Mouse (Mus musculus): ENCODE data around the gene A930018P22Rik. TPM values are rescaled to one million over a fixed set of nuclear protein-coding genes. Genes with fewer than 3 reads are reported as not detected.
A peak's percentile ranks its signal among the peaks of the same experiment; 100 is the strongest.

A930018P22Rik gene
- polyA plus RNA-seq, 1 experiment: not detected

DNA sequence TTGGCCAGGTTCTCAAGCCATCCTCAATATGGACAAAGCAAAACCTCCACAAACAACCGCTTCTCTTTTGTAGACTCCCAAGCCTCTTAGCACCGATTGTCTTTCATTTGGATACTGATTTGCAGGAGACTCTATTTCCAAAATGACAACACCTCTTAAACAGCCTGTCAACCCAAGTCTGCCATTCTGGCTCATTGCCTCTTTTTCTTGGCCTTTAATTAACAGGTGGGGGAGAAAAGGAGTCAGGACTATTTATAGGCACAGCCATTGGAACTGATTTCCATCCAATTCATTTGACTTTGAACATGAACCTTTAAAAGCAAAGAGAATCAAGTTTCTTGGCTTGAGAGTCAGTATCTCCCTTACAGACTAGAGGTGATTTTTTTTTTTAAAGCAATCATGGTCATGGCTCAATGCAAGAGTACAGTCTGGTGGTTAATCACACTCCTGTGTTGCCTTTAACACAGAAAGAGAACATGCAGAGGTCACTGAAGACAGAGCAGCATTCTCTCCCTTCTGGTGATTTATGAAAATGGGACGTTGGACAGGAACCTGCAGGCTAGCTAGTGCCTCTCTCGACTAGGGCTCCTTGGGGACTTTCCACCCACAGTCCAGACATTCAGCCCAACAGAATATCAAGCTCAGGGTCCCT is 25.5 kb downstream of the A930018P22Rik start:
- no peak for TF ChIP-seq POLR2A (IDR thresholded peaks at IDR 0.05; ENCODE audit: borderline replicate concordance, extremely low read depth, insufficient read depth, insufficient read length, poor library complexity, severe bottlenecking)
- TF ChIP-seq CTCF (IDR thresholded peaks at IDR 0.05; ENCODE audit: borderline replicate concordance, extremely low read depth, insufficient read depth, insufficient read length): no peak

DNA sequence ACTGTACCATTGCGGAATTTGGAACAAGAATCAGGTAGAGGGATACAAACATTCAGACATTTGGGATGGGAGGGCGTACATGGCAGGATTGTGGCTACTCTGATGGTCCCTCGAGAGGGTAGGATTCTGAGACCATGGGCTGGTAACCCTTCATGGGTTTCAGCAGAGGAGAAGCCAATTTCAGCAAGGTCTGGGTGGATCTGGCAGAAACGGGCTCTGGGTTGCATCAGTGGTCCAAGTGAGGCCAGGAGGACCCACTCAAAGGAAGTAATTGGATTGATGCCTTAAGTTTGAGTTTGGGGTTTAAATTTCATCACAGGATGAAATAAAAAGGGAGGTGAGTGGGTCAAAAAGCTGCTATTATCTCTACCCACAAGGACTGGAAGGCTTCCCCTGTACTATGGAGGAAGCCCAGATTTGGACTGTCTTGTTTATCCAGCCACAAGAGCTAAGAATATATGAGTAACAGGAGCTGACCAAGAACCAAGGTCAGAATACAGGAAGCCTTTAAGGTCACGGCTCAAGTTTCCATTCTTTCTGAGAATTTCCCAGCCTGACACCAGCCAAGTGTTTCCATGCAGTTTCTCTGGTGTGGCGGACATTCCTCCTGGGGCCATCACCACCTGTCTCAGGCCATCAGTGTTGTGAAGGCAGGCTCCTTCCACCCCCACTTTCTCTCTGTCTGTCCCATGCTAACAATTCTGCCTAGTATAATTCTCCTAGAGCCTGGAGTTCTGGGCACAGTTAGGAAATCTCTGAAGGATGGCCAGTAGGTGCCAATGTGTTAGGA is 28.2 kb downstream of the A930018P22Rik start:
- no peak for TF ChIP-seq POLR2A (IDR thresholded peaks at IDR 0.05; ENCODE audit: borderline replicate concordance, extremely low read depth, insufficient read depth, insufficient read length, poor library complexity, severe bottlenecking)
- no peak for TF ChIP-seq CTCF (IDR thresholded peaks at IDR 0.05; ENCODE audit: borderline replicate concordance, extremely low read depth, insufficient read depth, insufficient read length)
- no peak for DNase-seq (ENCODE audit: low read depth)

More for the DNA sequence above, 25.5 kb downstream of the A930018P22Rik start:
- DNase-seq (ENCODE audit: low read depth): no peak

DNA sequence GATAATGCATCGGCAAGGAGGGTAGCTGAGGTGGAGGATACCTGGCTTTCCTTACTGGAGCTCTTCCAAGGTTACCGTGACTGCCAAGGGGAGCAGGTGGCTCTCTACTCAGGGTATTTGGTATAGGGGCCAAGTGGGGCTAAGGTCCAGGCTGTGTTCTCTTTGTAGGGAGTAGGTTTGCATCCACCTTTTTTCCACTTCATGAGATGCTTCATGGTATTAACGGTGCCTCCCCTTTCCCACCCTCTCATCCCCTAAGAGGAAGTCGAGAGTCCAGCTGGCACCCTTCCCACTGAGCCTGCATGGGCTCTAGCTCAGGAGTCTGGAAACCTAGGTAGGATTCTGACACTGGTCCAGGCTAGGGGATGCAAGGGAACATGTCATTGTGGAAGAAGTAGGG is 30.8 kb downstream of the A930018P22Rik start:
- TF ChIP-seq CTCF (IDR thresholded peaks at IDR 0.05; ENCODE audit: borderline replicate concordance, extremely low read depth, insufficient read depth, insufficient read length) (no peak), POLR2A (IDR thresholded peaks at IDR 0.05; ENCODE audit: borderline replicate concordance, extremely low read depth, insufficient read depth, insufficient read length, poor library complexity, severe bottlenecking) (no peak)
- no peak for DNase-seq (ENCODE audit: low read depth)

DNA sequence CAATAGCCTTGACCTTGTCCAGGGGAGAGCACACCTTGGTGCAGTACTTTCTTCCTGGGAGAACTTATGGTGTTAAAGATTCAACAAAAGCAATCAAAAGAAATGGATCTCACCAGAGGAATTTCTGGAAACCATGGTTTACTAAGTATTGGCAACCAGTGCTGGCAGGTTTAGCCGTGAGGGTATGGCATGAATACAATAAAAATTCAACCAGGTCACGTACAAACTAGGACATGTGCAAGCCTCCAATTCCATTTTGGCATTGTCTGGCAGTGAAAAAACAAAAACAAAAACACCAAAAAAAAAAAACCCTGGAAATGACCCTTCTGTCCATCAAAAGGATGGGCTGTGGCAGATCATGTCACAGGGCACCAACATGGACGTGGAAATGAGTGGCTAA is 31.3 kb downstream of the A930018P22Rik start:
- TF ChIP-seq POLR2A (IDR thresholded peaks at IDR 0.05; ENCODE audit: borderline replicate concordance, extremely low read depth, insufficient read depth, insufficient read length, poor library complexity, severe bottlenecking) (no peak), CTCF (IDR thresholded peaks at IDR 0.05; ENCODE audit: borderline replicate concordance, extremely low read depth, insufficient read depth, insufficient read length) (no peak)
- DNase-seq (ENCODE audit: low read depth): no peak

DNA sequence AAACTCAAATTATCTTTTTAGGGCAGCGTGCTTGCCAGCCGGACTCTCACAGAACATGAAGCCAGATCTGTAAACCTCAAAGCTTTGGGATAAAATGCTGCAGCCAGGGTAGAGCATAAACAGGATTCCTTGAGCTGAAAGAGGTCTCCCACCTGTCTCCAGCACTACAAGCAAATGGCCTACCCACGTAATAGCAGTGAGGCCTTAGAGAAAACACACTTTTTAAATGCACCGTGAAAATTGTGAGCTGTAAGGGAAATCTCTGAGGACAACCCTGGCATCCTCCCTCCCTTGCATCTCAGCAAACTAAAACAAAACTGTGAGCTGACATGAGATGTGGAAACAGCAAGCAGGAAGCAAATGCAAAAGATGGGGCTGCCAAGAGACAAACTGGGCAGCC is 35.3 kb downstream of the A930018P22Rik start:
- DNase-seq (ENCODE audit: low read depth): no peak
- TF ChIP-seq CTCF (IDR thresholded peaks at IDR 0.05; ENCODE audit: borderline replicate concordance, extremely low read depth, insufficient read depth, insufficient read length) (no peak), POLR2A (IDR thresholded peaks at IDR 0.05; ENCODE audit: borderline replicate concordance, extremely low read depth, insufficient read depth, insufficient read length, poor library complexity, severe bottlenecking) (no peak)

DNA sequence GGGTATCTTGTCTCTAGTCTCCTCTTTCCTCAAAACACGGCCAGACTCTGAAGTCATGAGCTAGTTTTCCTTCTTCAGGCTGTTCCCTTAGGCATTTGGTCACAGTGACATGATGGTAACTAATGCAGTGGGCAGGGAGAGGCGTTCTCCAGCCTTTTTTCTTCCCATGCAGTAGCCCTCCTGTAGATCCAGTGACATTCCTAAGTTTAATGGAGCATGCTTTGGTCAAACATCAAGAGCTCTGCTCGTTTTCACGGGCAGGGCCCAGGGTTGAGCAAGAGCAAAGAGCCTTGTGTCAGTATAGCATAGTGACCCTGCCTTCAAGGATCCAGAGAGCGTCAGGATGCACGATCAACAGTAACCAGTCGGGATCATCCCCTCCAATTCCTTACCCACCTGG is 40.8 kb downstream of the A930018P22Rik start:
- TF ChIP-seq POLR2A (IDR thresholded peaks at IDR 0.05; ENCODE audit: borderline replicate concordance, extremely low read depth, insufficient read depth, insufficient read length, poor library complexity, severe bottlenecking) (no peak), CTCF (IDR thresholded peaks at IDR 0.05; ENCODE audit: borderline replicate concordance, extremely low read depth, insufficient read depth, insufficient read length) (no peak)
- DNase-seq (ENCODE audit: low read depth): no peak

DNA sequence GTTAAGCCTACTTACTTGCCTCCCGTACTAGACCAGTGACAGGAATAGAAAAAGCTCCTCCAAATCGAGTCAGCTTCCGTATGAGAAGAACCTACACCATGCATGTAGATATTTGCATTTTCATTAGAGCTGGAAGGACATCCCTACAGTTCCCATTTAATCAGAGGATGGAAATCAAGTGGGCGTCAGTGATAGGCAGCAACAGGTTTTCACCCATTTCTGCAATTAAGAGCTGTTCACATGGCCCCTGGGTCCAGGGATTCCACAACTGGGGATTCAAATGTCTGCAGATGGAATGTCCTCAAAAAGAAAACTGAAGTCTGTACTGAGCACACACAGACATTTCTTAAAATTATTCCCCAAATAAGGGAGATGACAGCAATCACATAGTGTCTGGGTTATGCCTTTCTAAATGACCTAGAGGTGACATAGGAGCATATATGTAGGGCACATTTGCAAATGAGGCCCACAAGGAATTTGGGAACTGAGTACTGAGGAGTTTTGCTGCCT is 41.5 kb downstream of the A930018P22Rik start:
- no peak for TF ChIP-seq POLR2A (IDR thresholded peaks at IDR 0.05; ENCODE audit: borderline replicate concordance, extremely low read depth, insufficient read depth, insufficient read length, poor library complexity, severe bottlenecking)
- TF ChIP-seq CTCF (IDR thresholded peaks at IDR 0.05; ENCODE audit: borderline replicate concordance, extremely low read depth, insufficient read depth, insufficient read length): no peak
- DNase-seq (ENCODE audit: low read depth): no peak

DNA sequence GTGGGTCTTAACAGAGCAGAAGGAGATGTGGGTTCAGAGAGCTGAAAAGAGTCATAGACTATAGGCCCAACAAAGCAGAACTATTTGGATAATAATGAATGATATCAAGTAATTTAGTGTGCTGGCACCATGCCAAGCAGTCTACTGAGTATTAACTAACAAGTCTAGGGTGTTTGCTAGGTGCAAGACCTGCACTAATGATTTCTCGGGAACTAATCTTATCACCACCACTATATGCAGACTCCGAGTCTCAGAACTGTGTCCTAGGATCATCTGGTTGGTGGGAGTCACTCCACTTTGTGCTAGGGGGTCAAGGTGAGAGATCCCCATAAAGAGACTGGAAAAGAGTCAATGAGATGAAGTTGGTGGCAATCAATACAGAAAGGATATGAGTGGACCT is 43.1 kb downstream of the A930018P22Rik start:
- no peak for TF ChIP-seq CTCF (IDR thresholded peaks at IDR 0.05; ENCODE audit: borderline replicate concordance, extremely low read depth, insufficient read depth, insufficient read length)
- TF ChIP-seq POLR2A (IDR thresholded peaks at IDR 0.05; ENCODE audit: borderline replicate concordance, extremely low read depth, insufficient read depth, insufficient read length, poor library complexity, severe bottlenecking): no peak
- no peak for DNase-seq (ENCODE audit: low read depth)

DNA sequence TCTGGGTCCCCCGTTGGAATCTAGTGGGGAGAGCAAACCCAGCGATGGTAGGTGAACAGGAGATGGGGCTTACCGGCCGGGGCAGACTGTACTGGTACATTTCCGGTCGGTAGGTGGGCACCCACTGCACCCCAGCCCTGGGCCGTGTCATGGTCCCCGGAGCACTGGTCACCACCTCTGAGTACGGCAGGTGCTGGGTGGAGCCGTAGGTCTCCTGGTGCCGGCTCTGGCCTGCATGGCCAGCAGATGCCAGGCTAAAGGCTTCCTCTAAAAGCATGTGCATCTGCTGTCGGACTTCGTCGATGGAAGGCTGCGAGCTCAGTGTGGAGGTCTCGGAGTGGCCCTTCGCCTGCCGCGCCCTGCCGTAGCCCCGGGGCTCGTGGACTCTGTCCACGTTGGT is 45.2 kb downstream of the A930018P22Rik start:
- no peak for DNase-seq (ENCODE audit: low read depth)
- TF ChIP-seq CTCF (IDR thresholded peaks at IDR 0.05; ENCODE audit: borderline replicate concordance, extremely low read depth, insufficient read depth, insufficient read length) (no peak), POLR2A (IDR thresholded peaks at IDR 0.05; ENCODE audit: borderline replicate concordance, extremely low read depth, insufficient read depth, insufficient read length, poor library complexity, severe bottlenecking) (no peak)

DNA sequence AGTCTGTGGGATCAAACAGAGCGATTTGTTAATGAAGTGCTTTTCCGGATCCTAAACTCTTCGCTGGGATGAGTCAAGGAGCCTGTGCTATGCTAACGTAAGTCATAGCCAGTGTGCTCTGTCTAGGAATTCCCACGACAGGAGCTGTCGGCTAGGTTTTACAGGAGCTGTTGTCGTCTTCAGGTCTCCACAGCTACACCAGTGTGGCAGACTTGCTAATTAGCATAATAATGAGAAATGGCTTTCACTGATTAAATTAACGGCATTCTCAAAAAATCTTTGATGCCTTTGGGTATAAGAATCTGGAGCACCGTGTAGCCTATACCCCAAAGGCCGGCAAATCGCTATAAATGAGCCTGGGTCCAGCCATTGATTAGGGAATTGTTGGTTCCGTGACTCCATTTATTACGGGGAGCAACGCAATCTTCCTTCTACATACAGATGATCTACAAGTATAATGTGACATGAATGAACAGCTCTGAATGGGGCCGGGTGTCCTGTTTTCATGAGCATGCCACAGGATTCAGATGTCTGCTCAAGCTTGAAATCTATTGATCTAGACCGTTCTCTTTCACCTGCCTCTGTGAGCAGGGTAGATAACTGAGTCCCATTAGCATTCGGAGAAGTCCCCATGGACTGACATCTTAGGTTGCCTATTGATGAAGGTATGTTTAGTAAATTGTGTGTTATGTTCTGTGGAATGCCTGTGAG is 45.8 kb downstream of the A930018P22Rik start:
- DNase-seq (ENCODE audit: low read depth): peak; percentile 69
- TF ChIP-seq POLR2A (IDR thresholded peaks at IDR 0.05; ENCODE audit: borderline replicate concordance, extremely low read depth, insufficient read depth, insufficient read length, poor library complexity, severe bottlenecking) (no peak), CTCF (IDR thresholded peaks at IDR 0.05; ENCODE audit: borderline replicate concordance, extremely low read depth, insufficient read depth, insufficient read length) (no peak)

DNA sequence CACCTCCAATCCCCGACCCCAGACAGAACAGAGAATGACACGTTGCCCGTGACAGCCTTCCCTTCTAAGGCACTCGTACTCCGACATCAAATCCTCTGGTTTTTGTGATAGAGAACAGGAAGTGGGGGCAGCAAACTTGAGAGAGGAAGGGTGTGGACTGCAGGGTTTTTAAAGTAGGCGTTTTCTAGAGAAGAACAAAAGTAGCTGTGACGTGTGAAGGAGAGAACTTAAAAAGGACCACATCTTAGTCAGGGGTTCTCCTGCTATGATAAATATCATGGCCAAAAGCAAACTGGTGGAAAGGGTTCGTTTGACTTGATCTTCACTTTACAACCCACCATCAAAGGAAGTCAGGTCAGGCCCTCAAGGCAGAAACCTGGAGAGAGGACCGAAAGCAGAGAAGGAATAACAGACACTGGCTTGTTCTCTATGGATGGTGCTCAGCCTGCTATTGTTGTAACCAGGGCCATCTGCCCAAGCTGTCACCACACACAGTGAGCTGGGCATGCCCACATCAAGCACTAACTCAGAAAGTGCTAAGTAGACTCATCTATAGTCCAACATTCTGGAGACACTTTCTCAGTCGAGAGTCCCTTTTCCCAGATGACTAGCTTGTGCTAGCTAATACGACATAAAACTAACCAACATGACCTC is 50.3 kb downstream of the A930018P22Rik start:
- no peak for DNase-seq (ENCODE audit: low read depth)
- TF ChIP-seq POLR2A (IDR thresholded peaks at IDR 0.05; ENCODE audit: borderline replicate concordance, extremely low read depth, insufficient read depth, insufficient read length, poor library complexity, severe bottlenecking) (no peak), CTCF (IDR thresholded peaks at IDR 0.05; ENCODE audit: borderline replicate concordance, extremely low read depth, insufficient read depth, insufficient read length) (no peak)

Measured in brain, embryonic 14.5 days (tissue).